ENCODE assay signal across 17 mouse cellular contexts in genomic region chr6:93792309-93793215, GRCm38 (mm10).
A peak's percentile ranks its signal among the peaks of the same experiment; 100 is the strongest.
DNase-seq lines count a peak whose midpoint lies in the region; ATAC-seq lines count a peak whose summit lies in the region.
"Had no signal": no experiment of that assay in that cellular context is flagged by ENCODE, and none has a peak within 500 bp of the region (broad histone marks: within the 10 kb centered on the region; RNA-seq: fewer than 3 reads in every experiment).

No protein-coding gene starts in this region.

- 48% methylated on average over 10 of the region's 10 CpGs for WGBS in neural tube, embryonic 11.5 days
- WGBS in hindbrain, embryonic 10.5 days, result 49% methylated on average over 10 of the region's 10 CpGs
- 32% methylated on average over 10 of the region's 10 CpGs for WGBS in midbrain, embryonic 11.5 days
- 26% methylated on average over 10 of the region's 10 CpGs for WGBS in neural tube, embryonic 14.5 days
- 86% methylated on average over 10 of the region's 10 CpGs for WGBS in heart, embryonic 11.5 days (ENCODE audit: insufficient replicate concordance)

- H3K36me3 ChIP-seq in neural tube, embryonic 11.5 days (ENCODE audit: control insufficient read depth, insufficient read depth, low read length), result no peaks in the 10 kb centered on the region
- no peaks in the 10 kb centered on the region for H3K36me3 ChIP-seq in hindbrain, embryonic 10.5 days
- H3K36me3 ChIP-seq in midbrain, embryonic 11.5 days (ENCODE audit: control insufficient read depth, insufficient read depth, low read length), result no peaks in the 10 kb centered on the region
- H3K36me3 ChIP-seq in neural tube, embryonic 14.5 days (ENCODE audit: control insufficient read depth, insufficient read depth, low read length), result no peaks in the 10 kb centered on the region
- no peaks in the 10 kb centered on the region for H3K36me3 ChIP-seq in heart, embryonic 11.5 days (ENCODE audit: control insufficient read depth, insufficient read depth, low read length)
- H3K36me3 ChIP-seq: limb, embryonic 15.5 days had no signal

- peak; percentile 93 for ATAC-seq in neural tube, embryonic 11.5 days (ENCODE audit: insufficient read depth, low FRiP score, low TSS enrichment)
- peak; percentile 89 for ATAC-seq in midbrain, embryonic 11.5 days (ENCODE audit: low FRiP score)
- peak; percentile 88 for ATAC-seq in neural tube, embryonic 14.5 days (ENCODE audit: low read depth)
- ATAC-seq in heart, embryonic 11.5 days (replicated peaks; ENCODE audit: insufficient number of reproducible peaks, low FRiP score, low TSS enrichment), result no peak

- DNase-seq in neural tube, embryonic 11.5 days (ENCODE audit: low spot score), result peak; percentile 55
- DNase-seq in neural tube, embryonic 10.5 days (ENCODE audit: extremely low spot score, low spot score), result no peak
- peak; percentile 18 for DNase-seq in hindbrain, embryonic 10.5 days (ENCODE audit: low spot score)
- peak; percentile 92 for DNase-seq in midbrain, embryonic 11.5 days (ENCODE audit: low spot score, missing footprints)
- DNase-seq in natural killer cell, adult 2 months (ENCODE audit: low spot score in 2 of 2), result no peak
- DNase-seq in embryo, embryonic 9.5 days (ENCODE audit: extremely low spot score), result no peak
- DNase-seq: cerebellum, adult 18-20 months; heart, adult 18-20 months; kidney, adult 9 months; lung, adult 2 months; thymus, adult 2 months had no signal

- H3K27ac ChIP-seq in neural tube, embryonic 11.5 days (ENCODE audit: low read depth, low read length), result no peak overlapping the region
- peak overlapping the region; percentile 71 for H3K27ac ChIP-seq in hindbrain, embryonic 10.5 days
- peak overlapping the region; percentile 47; the same call in 1 of the 2 replicates for H3K27ac ChIP-seq in midbrain, embryonic 11.5 days (ENCODE audit: low read depth, low read length)
- no peak overlapping the region for H3K27ac ChIP-seq in neural tube, embryonic 14.5 days (ENCODE audit: low read depth, low read length)
- H3K27ac ChIP-seq in heart, embryonic 11.5 days (ENCODE audit: low read depth, low read length), result no peak overlapping the region
- H3K27ac ChIP-seq: embryonic facial prominence, embryonic 10.5 days; limb, embryonic 15.5 days; macrophage had no signal

- H3K4me2 ChIP-seq in neural tube, embryonic 11.5 days (ENCODE audit: low read depth), result no peak overlapping the region
- H3K4me2 ChIP-seq in midbrain, embryonic 11.5 days, result peak overlapping the region; percentile 29; the same call in 1 of the 2 replicates
- H3K4me2 ChIP-seq in neural tube, embryonic 14.5 days (ENCODE audit: low read depth, low read length), result no peak overlapping the region
- no peak overlapping the region for H3K4me2 ChIP-seq in heart, embryonic 11.5 days
- H3K4me2 ChIP-seq: limb, embryonic 15.5 days had no signal

- no peaks in the 10 kb centered on the region for H3K4me1 ChIP-seq in neural tube, embryonic 11.5 days (ENCODE audit: control insufficient read depth, insufficient read depth, low read length)
- H3K4me1 ChIP-seq in hindbrain, embryonic 10.5 days (replicated peaks), result peaks cover 14% of the 10 kb centered on the region
- H3K4me1 ChIP-seq in midbrain, embryonic 11.5 days (ENCODE audit: control insufficient read depth, insufficient read depth, low read length), result peaks cover 7% of the 10 kb centered on the region; the same call in 1 of the 2 replicates
- H3K4me1 ChIP-seq in neural tube, embryonic 14.5 days (ENCODE audit: control insufficient read depth, insufficient read depth, low read length), result no peaks in the 10 kb centered on the region
- no peaks in the 10 kb centered on the region for H3K4me1 ChIP-seq in heart, embryonic 11.5 days (ENCODE audit: control insufficient read depth, insufficient read depth, low read length)
- H3K4me1 ChIP-seq: embryonic facial prominence, embryonic 10.5 days; limb, embryonic 15.5 days had no signal

- no peak overlapping the region for H3K4me3 ChIP-seq in neural tube, embryonic 11.5 days (ENCODE audit: low read depth, low read length)
- peak overlapping the region; percentile 21; the same call in 1 of the 2 replicates for H3K4me3 ChIP-seq in hindbrain, embryonic 10.5 days
- no peak overlapping the region for H3K4me3 ChIP-seq in midbrain, embryonic 11.5 days (ENCODE audit: low read depth, low read length)
- H3K4me3 ChIP-seq in neural tube, embryonic 14.5 days (ENCODE audit: low read depth, low read length), result no peak overlapping the region
- H3K4me3 ChIP-seq in heart, embryonic 11.5 days (ENCODE audit: low read depth, low read length), result no peak overlapping the region
- H3K4me3 ChIP-seq: embryonic facial prominence, embryonic 10.5 days; erythroblast, embryonic 14.5 days; limb, embryonic 15.5 days had no signal

- H3K9me3 ChIP-seq in neural tube, embryonic 11.5 days (ENCODE audit: control insufficient read depth, low read length), result no peaks in the 10 kb centered on the region
- H3K9me3 ChIP-seq in hindbrain, embryonic 10.5 days, result no peaks in the 10 kb centered on the region
- no peaks in the 10 kb centered on the region for H3K9me3 ChIP-seq in midbrain, embryonic 11.5 days (ENCODE audit: control insufficient read depth, low read length)
- H3K9me3 ChIP-seq in neural tube, embryonic 14.5 days (ENCODE audit: control insufficient read depth, low read length), result no peaks in the 10 kb centered on the region
- H3K9me3 ChIP-seq in heart, embryonic 11.5 days (replicated peaks; ENCODE audit: control insufficient read depth, low read length), result no peaks in the 10 kb centered on the region
- H3K9me3 ChIP-seq: embryonic facial prominence, embryonic 10.5 days; limb, embryonic 15.5 days had no signal

- no peaks in the 10 kb centered on the region for H3K27me3 ChIP-seq in neural tube, embryonic 11.5 days (ENCODE audit: control insufficient read depth, insufficient read depth, low read length)
- no peaks in the 10 kb centered on the region for H3K27me3 ChIP-seq in hindbrain, embryonic 10.5 days (ENCODE audit: insufficient read depth, poor library complexity, severe bottlenecking)
- H3K27me3 ChIP-seq in midbrain, embryonic 11.5 days (ENCODE audit: control insufficient read depth, insufficient read depth, low read length), result no peaks in the 10 kb centered on the region
- no peaks in the 10 kb centered on the region for H3K27me3 ChIP-seq in neural tube, embryonic 14.5 days (ENCODE audit: control insufficient read depth, insufficient read depth, low read length)
- no peaks in the 10 kb centered on the region for H3K27me3 ChIP-seq in heart, embryonic 11.5 days (ENCODE audit: control insufficient read depth, insufficient read depth, low read length)
- H3K27me3 ChIP-seq: limb, embryonic 15.5 days had no signal

- H3K9ac ChIP-seq in neural tube, embryonic 11.5 days (ENCODE audit: low read length), result no peak overlapping the region
- no peak overlapping the region for H3K9ac ChIP-seq in midbrain, embryonic 11.5 days (ENCODE audit: low read length)
- no peak overlapping the region for H3K9ac ChIP-seq in neural tube, embryonic 14.5 days (replicated peaks; ENCODE audit: low read depth, low read length)
- no peak overlapping the region for H3K9ac ChIP-seq in heart, embryonic 11.5 days (ENCODE audit: low read depth, low read length)
- H3K9ac ChIP-seq: limb, embryonic 15.5 days had no signal

Comparison
In these comparisons a context has a peak if more than half of its experiments do, and no peak if none do; other contexts are left out.
1. DNase-seq: peak in neural tube, embryonic 11.5 days (single experiment), hindbrain, embryonic 10.5 days (single experiment) and midbrain, embryonic 11.5 days (single experiment); none in neural tube, embryonic 10.5 days (single experiment), natural killer cell, adult 2 months (0 of 2) and embryo, embryonic 9.5 days (single experiment).
2. H3K27ac ChIP-seq: peak in hindbrain, embryonic 10.5 days (single experiment) and midbrain, embryonic 11.5 days (single experiment); none in neural tube, embryonic 11.5 days (single experiment), neural tube, embryonic 14.5 days (single experiment) and heart, embryonic 11.5 days (single experiment).